Mouse (Mus musculus) myocyte (in vitro differentiated cells): ENCODE measurements at regions not wholly inside any gene's neighbourhood (a gene's known extent, or its start where the extent isn't known, plus 50 kb on each side); places are given as distances from the start of the nearest gene placed in this dataset.

Experiments
- H3K27me3 ChIP-seq: one replicate; pipeline ENCODE4 v1.6.1; 2011; ENCODE audit not compliant: control insufficient read depth, insufficient read depth, insufficient read length
- H3K36me3 ChIP-seq: one replicate; pipeline ENCODE4 v1.6.1; 2011; ENCODE audit not compliant: control insufficient read depth, insufficient read depth
- H3K4me2 ChIP-seq: one replicate; pipeline ENCODE4 v1.6.1; 2011; ENCODE audit warnings: low read depth, control low read depth
- H3K4me3 ChIP-seq: one replicate; pipeline ENCODE4 v1.5.1; 2011; ENCODE audit warnings: mild to moderate bottlenecking, control low read depth, moderate library complexity
- H3K79me2 ChIP-seq: one replicate; pipeline ENCODE4 v1.6.1; 2011; ENCODE audit not compliant: control insufficient read depth, insufficient read depth
- H3ac ChIP-seq: one replicate; pipeline ENCODE4 v1.6.1; 2011; ENCODE audit not compliant: control insufficient read depth, insufficient read length
- CEBPB ChIP-seq: IDR thresholded peaks from 2 replicates; pipeline ENCODE4 v1.6.1; 2011; ENCODE audit warnings: mild to moderate bottlenecking, moderate library complexity; ENCODE audit not compliant: poor library complexity, insufficient read depth, severe bottlenecking
- E2F4 ChIP-seq: IDR thresholded peaks from one replicate; pipeline ENCODE4 v1.6.1; 2011; ENCODE audit warnings: mild to moderate bottlenecking, control low read depth, moderate library complexity; ENCODE audit not compliant: insufficient read depth
- MAX ChIP-seq: IDR thresholded peaks from one replicate; pipeline ENCODE4 v1.6.1; 2011; ENCODE audit warnings: low read depth, mild to moderate bottlenecking, control low read depth
- MYOD1 ChIP-seq, 3 experiments: IDR thresholded peaks; one replicate each; pipeline ENCODE4 v1.6.1; 2011; ENCODE audit warnings: control low read depth in 2 of 3, low read depth in 2 of 3, mild to moderate bottlenecking in 2 of 3, moderate library complexity in 1 of 3; ENCODE audit not compliant: insufficient read length in 2 of 3, control insufficient read depth in 1 of 3
- MYOG ChIP-seq, 3 experiments: IDR thresholded peaks; one replicate each; pipeline ENCODE4 v1.6.1; 2011; ENCODE audit warnings: control low read depth in 2 of 3, low read depth in 2 of 3, mild to moderate bottlenecking in 2 of 3; ENCODE audit not compliant: insufficient read length in 2 of 3, control insufficient read depth in 1 of 3, insufficient read depth in 1 of 3
- POLR2A ChIP-seq: IDR thresholded peaks from one replicate; pipeline ENCODE4 v1.6.1; 2011; ENCODE audit warnings: low read depth, mild to moderate bottlenecking, control low read depth, moderate library complexity; ENCODE audit not compliant: insufficient read length
- POLR2AphosphoS2 ChIP-seq: IDR thresholded peaks from one replicate; pipeline ENCODE4 v1.6.1; 2011; ENCODE audit warnings: low read depth, control low read depth; ENCODE audit not compliant: insufficient read length
- REST ChIP-seq: IDR thresholded peaks from one replicate; pipeline ENCODE4 v1.6.1; 2011; ENCODE audit warnings: mild to moderate bottlenecking, control low read depth, moderate library complexity; ENCODE audit not compliant: insufficient read depth, insufficient read length
- SRF ChIP-seq: IDR thresholded peaks from one replicate; pipeline ENCODE4 v1.6.1; 2011; ENCODE audit warnings: low read depth; ENCODE audit not compliant: control insufficient read depth, insufficient read length
- TCF12 ChIP-seq: IDR thresholded peaks from one replicate; pipeline ENCODE4 v1.6.1; 2011; ENCODE audit warnings: mild to moderate bottlenecking, control low read depth; ENCODE audit not compliant: poor library complexity, insufficient read depth, severe bottlenecking
- TCF3 ChIP-seq: IDR thresholded peaks from one replicate; pipeline ENCODE4 v1.6.1; 2011; ENCODE audit warnings: low read depth, control low read depth; ENCODE audit not compliant: insufficient read length
- USF1 ChIP-seq: IDR thresholded peaks from one replicate; pipeline ENCODE4 v1.6.1; 2011; ENCODE audit warnings: low read depth, mild to moderate bottlenecking, control low read depth, moderate library complexity

DNA sequence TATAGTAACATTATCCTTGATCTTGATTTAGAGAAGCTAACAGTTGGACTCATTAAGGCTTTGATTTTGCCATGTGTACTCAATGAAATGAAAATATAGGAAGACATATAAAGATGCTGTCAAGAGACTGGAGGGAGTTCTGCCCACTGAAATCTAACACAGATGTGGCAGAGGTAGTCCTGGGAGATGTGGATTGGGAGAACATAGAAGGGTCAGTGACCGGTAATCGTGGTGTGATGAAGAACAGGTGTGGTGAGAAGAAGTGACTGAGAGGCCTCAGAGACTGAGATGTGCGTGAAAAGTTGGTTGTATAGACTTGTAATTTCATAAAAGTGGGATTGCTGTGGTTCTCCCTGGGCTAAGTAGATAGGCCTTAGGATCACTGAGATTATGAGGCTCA is 600.9 kb upstream of the Frg1 start:
- Histone ChIP-seq H3K79me2 (no peaks in the 10 kb centered on the region), H3ac (no peak overlapping the region), H3K27me3 (no peaks in the 10 kb centered on the region), H3K36me3 (no peaks in the 10 kb centered on the region), H3K4me3 (no peak overlapping the region), H3K4me2 (no peak overlapping the region)
- TF ChIP-seq MYOG (IDR thresholded peaks at IDR 0.05; ENCODE audit: control insufficient read depth in 1 of 3, insufficient read depth in 1 of 3, insufficient read length in 2 of 3, low read depth in 2 of 3) (no peak), MAX (no peak), POLR2A (no peak), E2F4 (no peak), REST (no peak), TCF3 (no peak), MYOD1 (IDR thresholded peaks at IDR 0.05; ENCODE audit: control insufficient read depth in 1 of 3, insufficient read length in 2 of 3, low read depth in 2 of 3) (no peak), POLR2AphosphoS2 (no peak), TCF12 (no peak), USF1 (no peak), SRF (no peak), CEBPB (no peak)

DNA sequence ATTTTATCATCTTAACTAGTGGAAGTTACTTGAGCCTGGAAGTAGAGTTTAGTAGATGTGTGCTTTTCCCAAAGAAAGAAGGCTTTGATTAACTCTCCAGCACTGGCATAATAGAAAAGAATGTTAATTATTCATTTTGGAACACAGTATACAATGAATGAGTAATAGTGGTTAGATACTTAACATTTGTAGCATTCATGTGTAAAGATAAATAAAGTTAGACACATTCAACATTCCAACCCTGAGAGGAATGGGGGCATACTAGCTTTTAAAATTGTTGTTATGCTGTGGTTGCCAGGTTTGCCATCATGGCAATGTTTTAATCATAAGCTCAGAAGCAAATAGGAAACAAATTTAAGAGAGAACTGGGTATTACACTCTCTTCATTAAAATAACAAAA is 586.3 kb upstream of the Frg1 start:
- H3K36me3 ChIP-seq = no peaks in the 10 kb centered on the region
- TF ChIP-seq POLR2A (no peak), TCF12 (no peak), MYOG (IDR thresholded peaks at IDR 0.05; ENCODE audit: control insufficient read depth in 1 of 3, insufficient read depth in 1 of 3, insufficient read length in 2 of 3, low read depth in 2 of 3) (no peak), TCF3 (no peak), MYOD1 (IDR thresholded peaks at IDR 0.05; ENCODE audit: control insufficient read depth in 1 of 3, insufficient read length in 2 of 3, low read depth in 2 of 3) (no peak), POLR2AphosphoS2 (no peak), MAX (no peak), CEBPB (no peak), E2F4 (no peak), REST (no peak), USF1 (no peak), SRF (no peak)
- no peaks in the 10 kb centered on the region for H3K27me3 ChIP-seq
- H3K4me2 ChIP-seq = no peak overlapping the region
- no peaks in the 10 kb centered on the region for H3K79me2 ChIP-seq
- no peak overlapping the region for H3K4me3 ChIP-seq
- no peak overlapping the region for H3ac ChIP-seq

DNA sequence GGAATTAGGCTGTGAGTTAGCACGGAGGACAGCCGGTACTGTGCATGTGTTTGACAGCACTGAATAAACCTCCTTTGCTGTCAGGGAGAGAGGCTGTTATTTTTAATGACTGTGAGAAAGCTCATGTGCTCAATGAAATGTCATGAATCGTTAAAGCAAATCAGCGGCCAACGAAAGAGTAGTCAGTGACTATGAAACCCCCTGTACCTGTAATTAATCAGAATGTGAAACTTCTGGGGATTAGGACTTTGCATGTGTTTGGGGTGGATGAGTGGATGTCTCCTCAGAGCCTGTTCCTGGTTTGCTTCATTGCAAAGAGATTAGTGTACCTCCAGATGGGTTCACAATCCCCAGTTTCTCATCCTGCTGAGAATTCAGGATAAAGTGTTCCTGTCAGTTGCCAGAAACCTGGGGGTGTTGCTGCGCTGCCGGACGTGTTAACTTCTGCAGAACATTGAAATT is 572.2 kb upstream of the Frg1 start:
- Histone ChIP-seq H3K4me3 (no peak overlapping the region), H3K36me3 (no peaks in the 10 kb centered on the region), H3ac (no peak overlapping the region), H3K4me2 (no peak overlapping the region), H3K27me3 (no peaks in the 10 kb centered on the region), H3K79me2 (no peaks in the 10 kb centered on the region)
- TF ChIP-seq MYOD1 (IDR thresholded peaks at IDR 0.05; ENCODE audit: control insufficient read depth in 1 of 3, insufficient read length in 2 of 3, low read depth in 2 of 3) (no peak), POLR2A (no peak), POLR2AphosphoS2 (no peak), E2F4 (no peak), TCF12 (no peak), CEBPB (no peak), USF1 (no peak), MYOG (IDR thresholded peaks at IDR 0.05; ENCODE audit: control insufficient read depth in 1 of 3, insufficient read depth in 1 of 3, insufficient read length in 2 of 3, low read depth in 2 of 3) (no peak), MAX (no peak), TCF3 (no peak), SRF (no peak), REST (no peak)

DNA sequence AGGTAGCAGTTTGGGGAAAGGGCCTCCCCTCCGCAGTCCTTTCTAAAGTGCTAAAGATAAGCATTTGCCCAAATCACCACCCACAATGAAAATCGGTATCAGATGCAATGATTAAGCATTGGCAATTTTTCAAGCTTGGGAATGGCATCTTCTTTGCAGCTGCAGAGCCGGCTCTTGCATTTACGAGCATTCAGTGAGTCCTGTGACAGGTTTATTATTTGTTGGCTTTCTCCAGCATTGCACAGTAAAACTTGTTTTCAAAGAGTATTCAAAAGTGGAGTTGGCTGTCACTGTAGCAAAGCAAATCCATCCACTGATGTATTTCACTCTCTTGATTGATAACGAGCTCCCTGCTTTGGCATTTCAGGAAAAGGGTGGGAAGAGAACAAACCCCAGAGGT is 571.3 kb upstream of the Frg1 start:
- no peaks in the 10 kb centered on the region for H3K36me3 ChIP-seq
- no peak overlapping the region for H3K4me3 ChIP-seq
- H3K79me2 ChIP-seq = no peaks in the 10 kb centered on the region
- TF ChIP-seq E2F4 (no peak), TCF12 (no peak), POLR2AphosphoS2 (no peak), SRF (no peak), POLR2A (no peak), TCF3 (no peak), MAX (no peak)
- H3K4me2 ChIP-seq = no peak overlapping the region
- no peak overlapping the region for H3ac ChIP-seq
- H3K27me3 ChIP-seq = no peaks in the 10 kb centered on the region

DNA sequence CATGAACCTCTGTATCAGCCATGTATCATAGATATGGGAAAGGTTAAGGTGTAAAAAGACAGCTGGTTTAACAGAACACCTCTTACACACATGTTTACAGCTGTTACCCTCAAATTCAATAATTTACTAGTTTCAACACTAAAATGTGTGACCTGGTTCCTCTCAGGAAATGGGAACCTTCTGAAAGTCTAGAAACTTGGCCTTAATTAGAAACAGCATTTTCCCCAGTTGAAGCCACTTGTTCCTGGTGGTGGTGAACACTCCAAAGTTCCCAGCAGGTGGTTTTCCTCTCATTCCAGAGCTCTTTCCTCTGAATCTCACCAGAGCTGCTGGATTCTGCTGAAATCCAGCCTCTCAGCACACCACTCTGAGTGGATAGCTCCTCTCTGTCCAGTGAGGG is 570.5 kb upstream of the Frg1 start:
- Histone ChIP-seq H3K4me2 (no peak overlapping the region), H3K79me2 (no peaks in the 10 kb centered on the region), H3ac (no peak overlapping the region), H3K27me3 (no peaks in the 10 kb centered on the region), H3K4me3 (no peak overlapping the region), H3K36me3 (no peaks in the 10 kb centered on the region)
- TF ChIP-seq MYOD1 (IDR thresholded peaks at IDR 0.05; ENCODE audit: control insufficient read depth in 1 of 3, insufficient read length in 2 of 3, low read depth in 2 of 3) (no peak), CEBPB (no peak), TCF3 (no peak), USF1 (no peak), POLR2A (no peak), MYOG (IDR thresholded peaks at IDR 0.05; ENCODE audit: control insufficient read depth in 1 of 3, insufficient read depth in 1 of 3, insufficient read length in 2 of 3, low read depth in 2 of 3) (no peak), E2F4 (no peak), REST (no peak), POLR2AphosphoS2 (no peak), TCF12 (no peak)
